Mouse (Mus musculus) cortical plate, adult 2 months (tissue): ENCODE measurements around the gene Txnrd2.

Experiments used
- CTCF ChIP-seq: fragments of 200-500 bp; IDR thresholded peaks from 2 replicates; pipeline ENCODE4 v1.5.1; 2011; ENCODE audit warnings: mild to moderate bottlenecking, control low read depth, low read length; ENCODE audit not compliant: insufficient read depth; ENCODE audit errors: extremely low read depth
- POLR2A ChIP-seq: fragments of 200-500 bp; IDR thresholded peaks from 2 replicates; pipeline ENCODE4 v1.6.1; 2011; ENCODE audit warnings: mild to moderate bottlenecking, low read length, control low read depth; ENCODE audit not compliant: insufficient read depth; ENCODE audit errors: extremely low read depth

GRCm38 (mm10) chr16:18459955-18460370 lies 33.8 kb downstream of the Txnrd2 start:
- TF ChIP-seq POLR2A (no peak), CTCF (no peak)
